Mouse (Mus musculus) ES-E14 (cell line): ENCODE measurements around the gene Cul7. TPM values are rescaled to one million over a fixed set of nuclear protein-coding genes. Genes with fewer than 3 reads are reported as not detected.

Experiments used
- DNase-seq: peaks from one replicate; pipeline ENCODE4 v3.0.0-alpha.2; 2013; ENCODE audit warnings: low read depth, low spot score
- H3K27ac ChIP-seq: 2 replicates; pipeline ENCODE4 v1.5.1; 2012; ENCODE audit warnings: low read depth, mild to moderate bottlenecking, low read length, moderate library complexity, mixed read lengths; ENCODE audit not compliant: poor library complexity, insufficient read depth, severe bottlenecking
- H3K36me3 ChIP-seq: 2 replicates; pipeline ENCODE4 v1.6.1; 2012; ENCODE audit warnings: mild to moderate bottlenecking, low read length, moderate library complexity, mixed read lengths; ENCODE audit not compliant: control insufficient read depth, poor library complexity, insufficient read depth, severe bottlenecking
- H3K4me1 ChIP-seq, 2 experiments: fragments of 150-350 bp in 1 of 2; sonication (generic) in 1 of 2; 2 replicates each; pipeline ENCODE4 v1.6.1; 2012; ENCODE audit warnings: low read length in 2 of 2, mild to moderate bottlenecking in 1 of 2, mixed read lengths in 1 of 2; ENCODE audit not compliant: control insufficient read depth in 2 of 2, insufficient read depth in 2 of 2, poor library complexity in 1 of 2
- H3K4me3 ChIP-seq, 2 experiments: fragments of 150-350 bp in 1 of 2; sonication (generic) in 1 of 2; 2 replicates each; pipeline ENCODE4 v1.5.1; 2012; ENCODE audit warnings: low read length in 2 of 2, low read depth in 1 of 2, mild to moderate bottlenecking in 1 of 2, mixed read lengths in 1 of 2; ENCODE audit not compliant: insufficient read depth in 1 of 2, poor library complexity in 1 of 2, severe bottlenecking in 1 of 2
- H3K9ac ChIP-seq: 2 replicates; pipeline ENCODE4 v1.6.1; 2012; ENCODE audit warnings: low read depth, mild to moderate bottlenecking, low read length, mixed read lengths; ENCODE audit not compliant: poor library complexity, insufficient read depth, severe bottlenecking
- H3K9me3 ChIP-seq: fragments of 150-350 bp; sonication (generic); 2 replicates; pipeline ENCODE4 v1.6.1; 2012; ENCODE audit warnings: low read depth, mild to moderate bottlenecking, low read length; ENCODE audit not compliant: control insufficient read depth, insufficient read depth
- CHD2 ChIP-seq: IDR thresholded peaks from 2 replicates; pipeline ENCODE4 v1.6.1; 2014; ENCODE audit warnings: mild to moderate bottlenecking, low read depth, low read length, inconsistent platforms
- HCFC1 ChIP-seq: IDR thresholded peaks from 2 replicates; pipeline ENCODE4 v1.6.1; 2012; ENCODE audit warnings: low read length, inconsistent platforms, borderline replicate concordance; ENCODE audit not compliant: insufficient read depth
- MAFK ChIP-seq: IDR thresholded peaks from 2 replicates; pipeline ENCODE4 v1.6.1; 2014; ENCODE audit warnings: mild to moderate bottlenecking, low read depth, low read length, inconsistent platforms; ENCODE audit not compliant: insufficient read depth
- ZC3H11A ChIP-seq: IDR thresholded peaks from 2 replicates; pipeline ENCODE4 v1.6.1; 2012; ENCODE audit warnings: low read depth, mild to moderate bottlenecking, inconsistent platforms, low read length, borderline replicate concordance
- ZNF384 ChIP-seq: IDR thresholded peaks from 2 replicates; pipeline ENCODE4 v1.6.1; 2012; ENCODE audit warnings: low read depth, low read length, inconsistent platforms
- in situ Hi-C, 2 experiments: fragments of 600-800 bp; cut with MboI; formaldehyde crosslinking; loops; one replicate each; pipeline ENCODE4 v1.15.1; 2025; ENCODE audit warnings: low sequenced_read_pairs in 2 of 2, inconsistent platforms in 1 of 2; ENCODE audit not compliant: unreplicated experiment in 2 of 2
- total RNA-seq: library from RNA; depleted of rRNA; stranded (reverse); fragments of 300-350 nt; gene quantifications from 2 replicates; pipeline ENCODE4 v1.2.3, GENCODE M21; 2012

The Cul7 gene
- total RNA-seq, 1 experiment, result 96.1 TPM

- H3K9me3 ChIP-seq, result no peaks in the 10 kb centered on the region
- peak overlapping the region; percentile 62; the same call in 1 of the 2 replicates for H3K27ac ChIP-seq
- in situ Hi-C loops, result no loop called here
- H3K9ac ChIP-seq, result peak overlapping the region; percentile 89
- H3K4me1 ChIP-seq, result peaks cover 9 to 10% of the 10 kb centered on the region in 2 experiments
- no peak for TF ChIP-seq CHD2
- TF ChIP-seq MAFK, result no peak
- TF ChIP-seq ZNF384, result no peak
- TF ChIP-seq HCFC1, result no peak
- TF ChIP-seq ZC3H11A, result no peak
- H3K36me3 ChIP-seq, result peaks cover 5% of the 10 kb centered on the region; the same call in 1 of the 2 replicates
- H3K4me3 ChIP-seq, result peak overlapping the region; percentile 94 to 98
- DNase-seq, result no peak
Measured at GRCm38 (mm10) chr17:46703971-46704886, 54.1 kb downstream of the Cul7 start.

- in situ Hi-C loops, result no loop called here
- peak within 1 kb of the TSS; percentile 89 for H3K9ac ChIP-seq
- H3K4me1 ChIP-seq, result peaks cover 9% of the 10 kb centered on the region in 2 experiments
- peaks cover 2% of the 10 kb centered on the region; the same call in 1 of the 2 replicates for H3K36me3 ChIP-seq
- no peaks in the 10 kb centered on the region for H3K9me3 ChIP-seq
- peak within 1 kb of the TSS; percentile 94 to 98 for H3K4me3 ChIP-seq
- peak; percentile 99 for DNase-seq
- TF ChIP-seq MAFK (no peak), CHD2 (peak; percentile 39; the same call in 1 of the 2 replicates), ZC3H11A (no peak), HCFC1 (no peak), ZNF384 (no peak)
- peak within 1 kb of the TSS; percentile 62; the same call in 1 of the 2 replicates for H3K27ac ChIP-seq
Measured at GRCm38 (mm10) chr17:46704887-46705835, 55.0 kb downstream of the Cul7 start, which contains the start of gene Ppp2r5d. Ppp2r5d (minus strand) TSS chr17:46705111.

GRCm38 (mm10) chr17:46706375-46707089 is 56.4 kb downstream of the Cul7 start:
- Histone ChIP-seq H3K9ac (no peak overlapping the region), H3K36me3 (no peaks in the 10 kb centered on the region), H3K9me3 (no peaks in the 10 kb centered on the region), H3K4me1 (peaks cover 7 to 9% of the 10 kb centered on the region in 2 experiments), H3K27ac (no peak overlapping the region), H3K4me3 (no peak overlapping the region)
- in situ Hi-C loops, result no loop called here
- TF ChIP-seq ZC3H11A (no peak), CHD2 (no peak), MAFK (no peak), HCFC1 (no peak), ZNF384 (no peak)
- no peak for DNase-seq
